Mouse (Mus musculus) lung, postnatal 0 days (tissue): Measurements from ENCODE around the gene Gnb1l.

Source experiments
- CTCF ChIP-seq: IDR thresholded peaks from 2 replicates; pipeline ENCODE4 v1.5.1; 2016; ENCODE audit warnings: antibody characterized with exemption, mild to moderate bottlenecking
- EP300 ChIP-seq: IDR thresholded peaks from 2 replicates; pipeline ENCODE4 v1.6.1; 2016; ENCODE audit warnings: antibody characterized with exemption, mild to moderate bottlenecking, control low read depth

GRCm38 (mm10) chr16:18449005-18449404, 49.5 kb upstream of the Gnb1l start:
- no peak for TF ChIP-seq EP300
- no peak for TF ChIP-seq CTCF
